Mouse (Mus musculus) c-Kit-positive CD71-negative TER-119-negative erythroid progenitor cells, embryonic 14.5 days (primary cell): ENCODE measurements around the gene Macf1.
A peak's percentile ranks its signal among the peaks of the same experiment; 100 is the strongest.
"Not testable (repeated sequence)": the region's sequence is repeated elsewhere in the genome, so short reads cannot be mapped to it uniquely, and the experiment has no call there.

Experiments
- DNase-seq: peaks from one replicate; pipeline ENCODE4 v3.0.0-alpha.2; 2013; ENCODE audit warnings: low read depth

The Macf1 gene

DNA sequence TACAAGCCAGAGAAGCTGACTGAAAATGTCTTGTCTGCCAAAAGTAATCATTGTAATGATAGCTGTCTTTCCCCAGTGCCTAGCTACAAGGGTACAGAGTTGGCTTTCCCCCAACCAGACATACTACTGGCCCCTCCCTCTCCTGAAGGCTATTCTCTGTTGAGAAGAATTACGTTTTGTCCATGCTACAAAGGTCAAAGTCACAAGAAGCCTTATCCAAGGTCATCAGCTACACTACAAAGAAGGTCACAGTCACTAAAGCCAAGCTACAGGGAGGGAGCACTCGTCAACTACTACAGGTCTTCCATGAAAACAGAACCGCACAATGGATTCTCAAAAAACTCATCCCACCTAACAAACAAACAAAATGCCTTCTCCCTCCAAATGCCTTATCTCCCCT, 49.7 kb downstream of the Macf1 start:
- no peak for DNase-seq

GRCm38 (mm10) chr4:123633874-123634273, 50.3 kb downstream of the Macf1 start:
- no peak for DNase-seq

GRCm38 (mm10) chr4:123633370-123633769, 50.8 kb downstream of the Macf1 start:
- no peak for DNase-seq

DNA sequence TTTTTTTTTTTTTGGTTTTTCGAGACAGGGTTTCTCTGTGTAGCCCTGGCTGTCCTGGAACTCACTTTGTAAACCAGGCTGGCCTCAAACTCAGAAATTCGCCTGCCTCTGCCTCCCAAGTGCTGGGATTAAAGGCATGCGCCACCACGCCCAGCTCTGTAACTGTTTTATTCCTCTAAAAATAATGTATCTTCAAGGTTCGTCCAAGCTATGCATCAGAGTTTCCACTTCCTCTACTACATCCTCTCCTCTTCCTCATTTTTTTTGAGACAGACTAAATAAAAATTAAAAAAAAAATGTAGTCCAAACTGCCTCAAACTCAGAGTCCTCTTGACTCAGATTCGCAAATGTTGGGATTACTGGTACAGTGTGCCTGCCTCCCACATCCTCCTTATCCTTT, 52.0 kb downstream of the Macf1 start:
- not testable (repeated sequence) for DNase-seq

GRCm38 (mm10) chr4:123631654-123632053, 52.5 kb downstream of the Macf1 start:
- no peak for DNase-seq

DNA sequence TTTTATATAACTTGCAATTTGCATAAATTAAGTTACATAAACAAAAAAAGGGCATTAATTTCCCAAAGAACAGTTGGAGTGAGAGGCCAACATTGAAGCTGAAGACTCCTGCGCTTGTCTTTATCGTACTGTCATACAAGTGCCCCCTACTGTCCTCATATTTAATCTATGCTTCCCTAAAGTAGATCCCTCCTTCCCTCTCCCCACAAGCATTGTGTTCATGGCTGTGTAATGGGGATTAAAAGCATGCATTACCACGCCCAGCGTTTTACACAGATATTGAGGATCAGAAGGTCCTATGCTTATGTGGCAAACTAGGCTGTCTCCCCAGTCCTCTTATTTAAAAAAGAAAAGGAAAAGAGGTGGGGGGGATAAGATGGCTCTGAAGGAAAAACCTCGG, 56.5 kb downstream of the Macf1 start:
- no peak for DNase-seq

DNA sequence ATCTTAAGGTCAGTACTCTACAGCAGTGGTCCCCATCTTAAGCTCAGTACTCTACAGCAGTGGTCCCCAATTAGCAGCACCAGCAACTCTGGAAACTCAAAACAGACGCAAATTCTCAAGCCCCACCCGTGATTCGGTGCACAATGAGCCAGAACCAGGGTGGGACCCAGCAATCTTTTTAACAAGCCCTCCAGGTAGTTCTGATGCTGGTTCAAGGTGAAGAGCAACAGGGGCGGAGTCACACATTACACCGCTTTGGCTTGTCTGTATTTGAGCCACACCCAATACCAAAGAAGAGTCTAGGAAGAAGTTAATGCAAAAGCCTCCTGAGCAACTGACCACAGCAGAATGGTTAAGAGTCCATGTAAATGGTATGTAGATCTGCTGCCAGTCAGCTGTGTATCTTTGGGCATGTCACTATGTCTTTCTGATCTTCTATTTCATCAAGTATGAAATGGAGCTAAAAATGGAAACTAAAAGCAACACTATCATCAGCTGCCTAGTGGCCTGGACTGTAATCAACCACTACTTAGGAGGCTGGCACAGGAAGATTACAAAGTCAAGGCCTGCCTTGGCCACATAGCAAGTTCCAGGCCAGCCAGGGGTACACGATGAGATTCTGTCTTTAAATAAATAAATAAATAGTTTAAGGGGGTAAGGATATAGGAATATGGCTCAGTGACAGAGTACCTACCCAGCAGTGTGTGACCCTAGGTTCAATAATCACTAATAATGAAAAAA, 58.7 kb downstream of the Macf1 start:
- DNase-seq: no peak

DNA sequence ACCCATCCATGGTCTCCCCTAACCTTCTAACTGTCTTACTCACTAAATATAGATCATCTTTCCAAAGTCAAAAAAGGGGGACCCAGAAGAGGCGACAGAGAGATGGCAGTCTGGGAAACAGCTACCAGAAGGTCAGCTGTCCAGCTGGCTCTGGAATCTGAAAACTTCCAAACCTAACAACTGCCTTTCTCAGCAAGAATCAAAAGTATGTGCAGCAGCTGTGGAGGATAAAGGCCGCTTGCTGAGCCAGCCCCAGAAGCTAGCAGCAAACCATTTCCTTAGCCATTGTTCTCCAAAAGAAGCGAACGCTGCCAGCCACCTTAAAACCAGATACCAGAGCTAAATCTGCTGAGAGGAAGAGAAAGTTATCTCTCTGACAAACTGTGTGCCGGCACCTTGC, 59.7 kb downstream of the Macf1 start:
- DNase-seq: no peak

DNA sequence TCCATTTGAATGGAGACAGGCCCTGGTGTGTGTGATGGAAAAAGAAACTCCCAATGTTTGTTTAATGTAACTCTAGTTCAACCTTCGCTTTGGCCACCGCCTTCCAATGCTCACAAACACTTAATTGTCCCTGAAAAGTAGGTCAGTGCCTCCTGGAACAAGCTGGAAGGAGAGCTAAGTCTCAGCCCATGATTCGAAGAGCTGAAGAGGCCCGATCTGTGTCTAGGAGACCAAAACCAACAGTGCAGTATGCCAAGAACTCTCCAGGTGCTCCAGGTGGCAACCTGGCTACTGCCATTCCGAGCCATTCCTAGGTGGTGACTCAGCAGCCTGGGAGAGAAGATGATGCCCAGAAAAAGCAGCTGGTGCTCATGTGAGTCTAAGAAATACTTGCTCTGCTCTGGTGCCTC, 60.4 kb downstream of the Macf1 start:
- DNase-seq: no peak

DNA sequence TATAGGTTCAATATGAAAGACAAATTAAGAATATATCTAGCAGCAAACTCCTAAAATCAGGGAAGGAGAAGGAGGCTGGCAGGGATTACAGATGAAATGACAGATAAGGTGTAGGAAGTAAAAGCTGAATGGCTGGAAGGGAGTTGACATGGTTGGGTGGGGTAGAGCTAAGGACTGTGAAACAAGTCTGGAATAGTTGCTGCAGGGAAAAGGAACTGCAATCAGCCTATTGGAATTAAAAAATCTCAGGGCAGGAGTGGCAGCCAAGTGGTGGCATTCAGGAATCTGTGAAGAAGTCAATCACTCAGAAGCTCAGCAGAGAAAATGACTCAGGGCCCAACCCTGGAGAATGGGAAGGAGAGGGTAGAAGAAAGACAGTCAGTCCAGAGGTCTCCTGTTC, 62.4 kb downstream of the Macf1 start:
- no peak for DNase-seq

DNA sequence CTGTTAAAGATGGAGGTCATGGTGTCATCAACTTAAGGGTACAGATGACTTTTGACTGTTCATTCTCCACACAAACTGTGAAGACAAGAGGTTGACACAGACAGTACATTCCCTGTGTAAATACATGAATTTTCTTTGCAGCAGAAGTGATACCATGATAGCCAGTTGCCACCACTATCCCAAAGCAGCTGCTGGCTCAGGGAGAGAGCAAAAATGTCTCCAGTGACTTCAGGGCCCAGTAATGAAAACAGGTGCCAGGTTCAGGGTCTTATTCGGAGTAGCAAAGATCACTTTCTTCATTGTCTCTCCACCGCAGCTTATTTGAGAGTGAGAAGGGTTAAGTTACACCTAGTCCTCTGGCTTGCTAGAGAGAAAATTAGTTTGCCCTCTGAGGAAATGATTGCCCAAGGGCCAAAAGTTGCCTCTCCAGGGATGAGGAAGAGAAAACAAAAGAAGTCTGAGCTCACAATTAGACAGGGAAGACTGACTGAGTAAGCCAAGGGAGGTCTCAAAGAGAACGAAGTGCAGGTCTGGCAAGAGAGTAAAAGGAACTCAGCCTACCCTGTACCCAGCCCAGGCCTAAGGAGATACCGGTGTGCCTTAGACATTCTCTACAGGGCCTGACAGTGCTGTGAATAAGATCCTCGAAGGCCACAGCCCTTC, 66.3 kb downstream of the Macf1 start:
- no peak for DNase-seq

DNA sequence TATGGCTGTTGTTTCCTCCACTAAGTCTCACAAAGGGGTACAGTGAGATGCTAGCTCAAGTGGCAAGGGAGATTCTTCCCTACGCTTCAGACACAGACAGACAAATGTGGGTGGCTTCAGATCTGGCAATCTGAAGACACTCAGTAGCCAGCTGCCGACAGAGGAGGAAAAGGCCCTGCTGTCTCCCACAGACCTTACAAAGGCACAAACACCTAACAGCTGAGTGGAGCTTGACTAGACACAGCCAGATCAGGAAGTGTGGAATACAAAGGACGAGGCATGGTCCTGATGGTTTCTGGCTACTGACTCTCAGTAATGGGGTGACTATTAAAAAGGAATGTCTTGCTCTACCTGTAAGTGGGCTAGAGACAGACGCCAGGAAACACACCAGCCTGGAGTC, 67.2 kb downstream of the Macf1 start:
- no peak for DNase-seq

GRCm38 (mm10) chr4:123616501-123616900, 67.7 kb downstream of the Macf1 start:
- no peak for DNase-seq

GRCm38 (mm10) chr4:123613309-123613947, 70.7 kb downstream of the Macf1 start:
- no peak for DNase-seq

DNA sequence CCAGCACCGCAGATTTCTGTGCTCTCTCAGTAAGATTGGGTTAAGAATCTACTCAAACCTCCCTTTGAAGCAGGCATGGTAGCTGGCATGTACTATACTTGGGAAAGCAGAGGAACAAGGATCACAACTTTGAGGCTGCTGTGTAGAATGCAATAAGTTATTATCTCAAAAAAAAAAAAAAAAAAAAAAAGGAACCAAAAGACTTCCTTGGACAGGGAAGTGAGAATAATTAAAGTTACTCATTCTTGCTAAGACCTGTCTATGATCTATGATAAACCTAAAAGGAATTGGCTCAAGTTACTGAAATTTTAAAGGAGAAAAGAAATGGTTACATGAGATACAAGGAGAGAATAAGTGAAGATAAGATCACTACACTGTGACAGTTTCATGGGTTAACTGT, 72.2 kb downstream of the Macf1 start:
- no peak for DNase-seq

GRCm38 (mm10) chr4:123611241-123611640, 72.9 kb downstream of the Macf1 start:
- no peak for DNase-seq

- DNase-seq: peak; percentile 17
Observed at GRCm38 (mm10) chr4:123607174-123607573, 77.0 kb downstream of the Macf1 start.

DNA sequence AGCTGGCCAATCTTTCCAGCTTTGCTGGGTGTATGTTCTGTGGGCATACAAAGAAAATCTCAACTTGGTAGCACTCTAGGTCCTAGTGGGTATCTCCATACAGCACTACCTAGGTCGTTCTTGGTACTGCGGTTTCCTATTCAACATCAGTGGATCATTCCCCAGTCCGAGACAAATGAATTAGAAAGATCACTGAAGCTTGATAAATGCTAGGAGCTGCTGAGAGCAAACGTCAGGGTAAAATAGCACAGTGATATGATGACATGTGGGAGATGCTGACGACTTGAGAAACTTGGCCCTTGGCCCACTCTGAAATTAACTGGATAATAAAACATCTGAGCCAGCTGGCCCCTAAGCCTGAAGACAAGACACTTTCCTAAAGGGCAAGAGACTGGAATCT, 78.2 kb downstream of the Macf1 start:
- DNase-seq: no peak

- DNase-seq: no peak
Observed at GRCm38 (mm10) chr4:123605309-123605708, 78.9 kb downstream of the Macf1 start.

DNA sequence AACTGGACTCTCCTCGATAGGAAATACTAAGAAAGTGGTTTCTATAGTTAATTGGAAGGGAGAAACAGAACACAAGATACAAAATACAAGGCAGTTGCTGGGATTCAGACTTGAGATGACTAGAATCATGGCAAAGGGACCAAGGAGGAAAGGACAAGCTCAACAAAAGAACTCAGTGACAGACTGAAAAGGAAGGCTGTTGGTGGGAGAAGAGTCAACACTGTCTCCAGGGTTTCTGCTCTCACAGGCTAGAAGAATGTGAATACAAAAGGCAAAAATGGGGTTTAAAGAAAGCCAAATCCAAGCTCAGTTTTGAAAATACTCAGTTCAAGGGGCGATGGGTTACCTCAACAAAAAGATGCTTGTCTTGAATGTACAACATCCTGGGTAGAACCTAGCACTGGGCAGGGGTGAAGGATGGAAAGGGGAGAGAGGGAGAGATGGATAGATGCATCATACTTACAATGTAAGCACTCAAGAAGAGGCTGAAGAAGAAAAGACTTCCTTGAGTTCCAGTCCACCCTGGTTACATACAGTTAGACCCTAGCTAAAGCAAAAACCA, 81.4 kb downstream of the Macf1 start:
- DNase-seq: no peak

GRCm38 (mm10) chr4:123601036-123601435, 83.1 kb downstream of the Macf1 start:
- DNase-seq: no peak

DNA sequence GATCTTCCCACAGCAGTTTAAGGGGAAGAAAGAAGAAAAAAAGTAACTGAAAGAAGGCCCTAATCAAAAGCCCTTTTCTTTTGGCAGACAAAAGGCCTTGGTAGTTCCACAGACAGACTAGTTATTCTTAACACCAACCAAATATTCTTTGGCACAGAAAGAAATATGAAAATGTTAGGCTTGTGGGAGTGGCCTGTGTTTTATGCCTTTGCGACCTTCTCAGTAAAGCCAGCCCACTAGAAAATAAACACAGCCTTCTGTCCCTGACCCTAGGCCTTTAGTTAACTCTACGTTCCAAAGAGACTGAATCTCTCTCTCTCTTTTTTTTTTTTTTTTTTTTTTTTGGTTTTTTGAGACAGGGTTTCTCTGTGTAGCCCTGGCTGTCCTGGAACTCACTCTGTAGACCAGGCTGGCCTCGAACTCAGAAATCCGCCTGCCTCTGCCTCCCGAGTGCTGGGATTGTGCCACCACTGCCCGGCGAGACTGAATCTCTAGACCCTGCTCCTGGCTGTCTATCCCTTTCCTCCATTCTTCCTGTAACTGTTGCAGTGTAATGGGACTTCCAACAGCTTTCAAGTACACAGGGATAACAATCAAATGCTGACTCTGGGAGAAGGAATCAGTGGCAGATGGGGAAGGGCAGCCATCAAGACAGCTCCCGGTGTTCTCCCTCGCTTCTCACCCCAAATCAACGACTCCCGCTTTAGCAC, 85.5 kb downstream of the Macf1 start:
- no peak for DNase-seq
